Mouse (Mus musculus) bone marrow, adult 2 months (tissue): ENCODE results near the gene Nphs1.

ENCODE experiments used
- CTCF ChIP-seq: fragments of 200-500 bp; IDR thresholded peaks from 2 replicates; pipeline ENCODE4 v1.5.1; 2011; ENCODE audit warnings: low read length, control low read depth; ENCODE audit not compliant: control insufficient read depth, insufficient read depth
- POLR2A ChIP-seq: fragments of 200-500 bp; IDR thresholded peaks from 2 replicates; pipeline ENCODE4 v1.6.1; 2011; ENCODE audit warnings: low read depth, mild to moderate bottlenecking, control low read depth, low read length, borderline replicate concordance; ENCODE audit not compliant: control insufficient read depth

GRCm38 (mm10) chr7:30533941-30534632, 76.0 kb downstream of the Nphs1 start:
- TF ChIP-seq POLR2A (no peak), CTCF (no peak)
